Mouse (Mus musculus): Measurements from ENCODE around the gene Rfx1.

The Rfx1 gene

DNA sequence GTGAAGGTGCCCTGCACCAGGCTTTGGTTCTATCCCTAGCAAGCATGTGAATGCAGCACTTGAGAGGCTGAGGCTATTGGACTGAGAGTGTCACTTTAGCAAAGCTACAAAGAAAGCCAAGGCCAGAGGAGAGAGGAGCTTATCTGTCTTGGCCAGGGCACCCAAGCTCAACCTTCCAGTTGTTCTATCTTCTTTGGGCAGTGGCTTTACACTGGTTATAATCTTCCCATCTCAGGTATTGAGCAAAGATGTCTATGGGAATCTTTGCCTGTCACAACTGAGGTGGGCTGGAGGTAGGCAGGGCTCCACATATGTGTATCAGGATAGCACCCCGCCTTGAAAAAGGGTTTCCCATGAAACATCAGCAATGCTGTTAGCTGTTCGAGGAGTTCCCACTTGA lies 6.4 kb upstream of the Rfx1 start:
- no peak for DNase-seq (ENCODE audit: low read depth, low spot score)

GRCm38 (mm10) chr8:84063861-84064610 lies 2.6 kb upstream of the Rfx1 start:
- no peak for DNase-seq (ENCODE audit: low read depth, low spot score)

GRCm38 (mm10) chr8:84065037-84065436 lies 1.6 kb upstream of the Rfx1 start, which contains the start of gene Gm10643:
TSS of gene Gm10643 (minus strand) at chr8:84065137.
- no peak for DNase-seq (ENCODE audit: low read depth, low spot score)

DNA sequence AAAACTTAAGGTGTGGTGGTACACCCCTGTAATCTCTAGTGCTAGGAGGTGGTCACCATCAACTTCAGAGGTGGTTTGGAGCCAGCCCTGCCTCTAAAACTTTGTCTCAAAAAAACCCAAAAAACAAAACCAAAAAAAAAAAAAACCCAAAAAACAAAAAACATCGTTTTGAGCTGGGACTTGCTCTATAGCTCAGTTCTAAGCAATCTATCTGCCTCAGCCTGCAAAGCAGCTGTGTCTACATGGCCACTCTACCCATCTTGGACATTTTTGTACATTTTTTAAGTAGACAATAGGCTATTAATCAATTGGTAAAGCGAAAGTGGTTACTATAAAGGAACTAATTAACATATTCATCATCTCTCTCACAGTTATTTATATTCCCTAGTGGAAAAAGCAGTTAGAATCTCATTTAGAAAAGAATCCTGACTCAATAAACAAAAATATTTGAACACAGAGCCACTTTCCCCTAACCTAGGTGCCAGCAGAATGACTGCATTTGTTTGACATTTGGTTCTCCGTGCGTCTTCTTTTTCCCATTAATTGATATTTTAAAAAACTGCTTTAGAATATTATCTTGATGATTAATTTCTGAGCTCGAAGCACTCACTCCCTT lies 1.1 kb upstream of the Rfx1 start:
- DNase-seq (ENCODE audit: low read depth, low spot score), result no peak

DNA sequence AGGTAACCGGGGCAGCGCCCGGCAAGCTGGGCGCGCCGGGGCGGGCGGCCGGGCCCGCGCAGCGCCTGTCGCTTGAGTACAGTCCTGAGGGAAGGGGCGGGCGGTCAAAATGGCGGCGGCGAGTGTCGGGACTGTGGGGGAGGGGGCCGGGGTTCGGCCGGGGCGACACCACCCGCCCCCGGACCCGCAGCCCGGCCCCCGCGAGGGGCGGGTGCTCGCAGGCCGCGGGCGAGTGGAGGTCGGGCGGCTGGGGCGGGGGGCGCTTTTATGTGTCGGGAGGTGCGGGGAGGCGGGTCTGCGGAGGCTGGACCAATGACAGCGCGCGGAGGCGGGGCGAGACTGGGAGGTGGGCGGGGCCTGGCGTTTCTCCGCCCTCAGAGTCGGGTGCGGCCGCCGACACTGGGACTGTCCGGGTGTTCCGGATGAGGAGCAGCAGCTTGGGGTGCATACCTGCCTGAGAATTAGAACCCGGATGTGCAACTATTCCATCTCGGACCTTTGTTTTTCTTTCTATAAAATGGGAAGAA lies 476 bp downstream of the Rfx1 start:
- DNase-seq (ENCODE audit: low read depth, low spot score), result peak; percentile 63

DNA sequence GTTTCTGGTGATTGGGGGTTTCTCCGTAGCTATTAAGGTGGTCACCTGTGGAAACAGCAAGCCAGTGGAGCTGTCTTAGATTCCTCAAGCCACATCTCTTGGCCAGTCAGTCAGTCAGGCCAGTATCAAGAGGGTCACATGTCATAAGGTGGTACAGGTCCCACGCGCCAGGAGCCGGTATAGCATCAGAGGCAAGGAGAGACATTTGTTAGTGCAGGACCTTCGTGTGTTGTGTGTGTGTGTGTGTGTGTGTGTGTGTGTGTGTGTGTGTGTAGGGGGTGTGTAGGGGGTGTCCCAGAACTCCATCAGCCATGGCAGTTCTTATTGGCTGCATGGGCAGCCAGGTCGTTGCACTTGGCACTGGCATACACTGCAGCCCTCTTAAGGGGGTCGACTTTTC lies 1.3 kb downstream of the Rfx1 start:
- DNase-seq (ENCODE audit: low read depth, low spot score), result no peak

- no peak for DNase-seq (ENCODE audit: low read depth, low spot score)
Measured at GRCm38 (mm10) chr8:84068316-84069035, 1.8 kb downstream of the Rfx1 start.

DNA sequence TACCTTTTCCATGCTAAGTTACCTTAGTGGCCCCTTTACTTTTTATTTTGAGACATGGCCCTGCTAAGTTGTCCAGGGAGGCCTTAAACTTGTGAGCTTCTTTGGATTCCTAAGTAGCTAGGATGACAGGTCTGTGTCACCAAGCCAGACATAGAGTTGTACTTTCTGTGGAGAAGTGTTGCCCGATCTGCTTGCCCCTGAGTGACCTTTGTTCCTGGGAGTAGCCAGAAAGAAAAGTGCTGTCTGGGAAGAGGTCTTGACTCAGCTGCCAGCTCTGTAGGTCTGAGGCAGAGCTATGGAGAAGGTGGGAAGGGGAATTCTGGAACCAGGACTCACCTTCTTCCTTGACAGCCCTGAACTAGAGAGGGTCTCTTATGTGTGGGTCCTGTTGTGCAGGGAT lies 2.5 kb downstream of the Rfx1 start:
- DNase-seq (ENCODE audit: low read depth, low spot score), result no peak

DNA sequence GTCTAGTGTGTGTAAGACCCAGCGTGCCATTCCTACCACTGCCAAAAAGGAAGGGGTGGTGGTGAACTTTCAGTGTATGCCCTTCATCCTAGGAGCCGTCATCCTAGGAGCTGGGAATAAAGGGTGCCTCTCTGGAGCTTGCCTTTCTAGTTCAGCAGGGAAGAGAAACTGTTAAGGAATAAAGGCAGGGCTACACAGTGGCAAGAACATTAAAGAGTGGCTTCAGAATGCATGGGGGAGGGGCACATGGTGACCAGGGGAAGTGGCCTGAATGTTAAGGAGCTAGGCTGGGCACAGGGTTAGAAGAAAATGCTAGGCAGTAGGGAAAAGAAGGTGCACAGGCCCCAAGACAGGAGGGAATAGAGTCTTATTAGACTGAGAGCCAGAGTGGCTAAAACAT lies 3.1 kb downstream of the Rfx1 start:
- DNase-seq (ENCODE audit: low read depth, low spot score), result no peak

DNA sequence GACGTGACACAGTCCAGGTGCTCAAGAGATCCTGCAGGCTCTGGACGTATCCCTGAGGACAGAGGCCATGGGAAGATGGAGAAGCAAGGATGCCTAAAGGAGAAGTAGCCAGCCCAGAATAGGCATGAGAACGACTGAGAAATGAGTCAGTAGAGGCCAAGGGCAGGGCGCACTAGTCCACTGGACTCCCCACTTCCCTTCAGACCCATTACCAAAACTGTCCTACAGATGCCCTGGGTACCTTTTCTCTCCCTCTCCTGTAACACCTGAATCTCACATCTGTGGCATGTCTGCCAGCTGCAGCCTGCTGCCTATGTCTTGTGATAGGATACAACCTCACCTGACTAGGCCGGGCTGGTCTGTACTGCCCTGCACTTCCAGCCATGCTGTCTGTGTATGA lies 3.6 kb downstream of the Rfx1 start:
- DNase-seq (ENCODE audit: low read depth, low spot score), result no peak

DNA sequence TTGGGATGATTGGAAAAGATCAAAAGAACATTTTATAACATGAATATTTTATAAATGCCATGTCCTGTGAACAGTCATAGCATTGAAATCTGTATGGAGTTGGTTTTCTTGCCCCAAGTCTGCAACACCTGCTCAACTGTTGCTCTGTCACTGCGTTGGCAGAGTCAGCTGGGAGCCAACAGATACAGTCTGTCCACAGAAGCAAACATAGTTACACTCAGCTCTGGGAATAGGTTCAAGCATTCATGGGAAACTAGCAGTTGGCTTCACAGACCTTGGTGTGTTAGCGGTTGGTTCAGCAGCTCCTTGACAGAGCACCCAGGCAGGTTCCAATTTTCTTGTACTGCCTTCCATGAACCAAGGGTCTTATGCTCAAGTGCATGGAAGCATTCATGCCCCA lies 4.0 kb downstream of the Rfx1 start:
- no peak for DNase-seq (ENCODE audit: low read depth, low spot score)

GRCm38 (mm10) chr8:84071921-84072320 lies 5.3 kb downstream of the Rfx1 start:
- DNase-seq (ENCODE audit: low read depth, low spot score), result no peak

DNA sequence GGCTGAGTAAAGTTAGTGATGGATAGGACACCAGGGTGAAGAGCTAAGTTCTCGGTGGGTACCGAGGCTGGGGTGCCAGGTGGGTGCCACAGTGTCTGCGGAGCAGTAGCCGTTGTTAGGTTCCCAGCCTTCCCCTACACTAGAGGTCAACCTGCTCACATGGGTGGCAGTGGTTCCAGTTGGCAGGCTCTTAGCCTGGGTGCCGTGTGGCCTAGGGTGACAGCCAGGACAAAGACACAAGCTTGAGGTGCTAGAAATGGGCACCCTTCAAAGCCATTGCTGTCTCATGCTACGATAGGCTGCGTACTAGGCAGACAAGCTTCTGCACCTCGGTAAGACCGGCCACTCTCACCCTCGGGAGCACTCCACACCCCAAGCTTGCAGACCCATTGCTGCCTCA lies 5.7 kb downstream of the Rfx1 start:
- DNase-seq (ENCODE audit: low read depth, low spot score), result no peak

GRCm38 (mm10) chr8:84073230-84073976 lies 6.8 kb downstream of the Rfx1 start:
- DNase-seq (ENCODE audit: low read depth, low spot score), result no peak

DNA sequence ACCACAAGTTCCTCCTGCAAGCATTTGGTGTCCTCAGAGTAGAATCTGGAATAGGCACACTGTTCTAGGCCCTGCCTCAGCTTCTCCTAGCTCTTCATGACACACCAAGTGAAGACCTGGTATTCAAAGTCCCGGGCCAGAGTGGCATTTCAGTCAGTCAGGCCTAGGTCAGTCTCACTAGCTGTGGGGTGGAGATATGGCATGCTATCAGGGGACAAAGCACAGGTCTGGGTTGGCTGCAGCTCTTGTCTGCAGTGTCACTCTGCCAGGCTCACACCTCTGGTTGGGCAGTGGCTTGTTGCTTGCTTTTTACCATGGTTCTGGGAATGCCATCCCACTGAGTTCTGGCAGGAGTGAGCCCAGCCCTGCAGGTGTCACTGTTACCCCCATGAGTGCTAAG lies 9.8 kb downstream of the Rfx1 start:
- no peak for DNase-seq (ENCODE audit: low read depth, low spot score)

GRCm38 (mm10) chr8:84076849-84077248 lies 10.2 kb downstream of the Rfx1 start:
- no peak for DNase-seq (ENCODE audit: low read depth, low spot score)

- no peak for DNase-seq (ENCODE audit: low read depth, low spot score)
Measured at GRCm38 (mm10) chr8:84079206-84079605, 12.6 kb downstream of the Rfx1 start.

DNA sequence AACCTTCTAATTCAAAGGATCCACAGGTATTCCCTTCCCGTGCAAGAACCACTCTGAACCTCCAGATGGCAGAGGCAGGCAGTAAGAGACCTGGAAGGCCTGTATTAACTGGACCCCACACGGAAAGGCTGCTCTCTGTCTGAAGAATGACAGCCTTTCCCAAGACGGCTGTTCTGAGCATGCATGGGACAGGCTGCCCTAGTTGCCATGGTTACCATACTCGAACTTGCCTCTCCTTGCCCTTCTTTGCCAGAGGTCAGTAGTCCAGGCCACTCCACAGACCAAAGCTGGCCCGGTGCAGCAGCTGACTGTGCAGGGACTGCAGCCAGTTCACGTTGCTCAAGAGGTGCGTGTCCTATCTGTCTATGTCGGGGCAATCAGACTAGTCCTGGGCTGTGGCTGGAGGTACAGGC lies 17.2 kb downstream of the Rfx1 start:
- DNase-seq (ENCODE audit: low read depth, low spot score), result no peak

DNA sequence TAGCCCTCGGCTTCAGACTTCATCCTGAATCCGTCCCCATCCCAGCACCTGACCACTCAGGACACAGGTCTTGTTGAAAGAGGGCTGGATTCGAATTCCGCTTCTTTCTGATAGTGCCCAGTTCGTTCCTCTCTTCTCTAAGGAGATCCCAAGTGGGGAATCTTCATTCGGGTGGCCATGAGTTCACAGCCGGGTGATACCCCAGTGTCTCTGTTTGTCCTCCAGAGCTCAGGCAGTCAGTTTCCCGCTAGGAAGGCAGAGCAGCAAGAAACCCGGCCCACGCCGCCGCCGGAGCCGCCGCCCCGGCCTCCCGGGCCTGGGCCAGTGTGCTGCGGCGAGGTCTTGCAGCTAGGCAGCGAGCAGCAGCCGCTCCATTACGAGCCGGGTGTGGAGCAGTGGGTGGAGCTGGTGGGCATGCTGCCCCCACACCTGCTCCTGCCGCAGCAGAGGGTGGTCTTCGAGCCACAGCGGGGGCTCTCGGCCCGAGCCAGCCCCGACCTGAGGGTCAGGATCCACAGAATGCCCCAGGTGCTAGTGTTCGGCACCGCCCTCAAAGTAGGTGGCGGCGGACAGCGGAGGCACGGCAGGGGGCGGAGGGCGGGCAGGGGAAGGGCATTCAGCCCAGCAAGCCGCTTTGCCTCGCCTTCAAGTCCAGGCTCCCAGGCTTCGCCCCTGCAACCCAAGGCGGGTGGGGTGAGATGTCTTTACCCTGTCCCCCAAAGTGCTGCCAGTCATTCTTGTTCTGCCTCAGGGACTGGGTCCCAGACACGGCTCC lies 17.9 kb downstream of the Rfx1 start:
- DNase-seq (ENCODE audit: low read depth, low spot score), result no peak

GRCm38 (mm10) chr8:84087156-84087555 lies 20.5 kb downstream of the Rfx1 start:
- DNase-seq (ENCODE audit: low read depth, low spot score), result no peak

GRCm38 (mm10) chr8:84087821-84088220 lies 21.2 kb downstream of the Rfx1 start:
- no peak for DNase-seq (ENCODE audit: low read depth, low spot score)

Measured in retina, adult 2 months (tissue).